In the genomic region with DNA sequence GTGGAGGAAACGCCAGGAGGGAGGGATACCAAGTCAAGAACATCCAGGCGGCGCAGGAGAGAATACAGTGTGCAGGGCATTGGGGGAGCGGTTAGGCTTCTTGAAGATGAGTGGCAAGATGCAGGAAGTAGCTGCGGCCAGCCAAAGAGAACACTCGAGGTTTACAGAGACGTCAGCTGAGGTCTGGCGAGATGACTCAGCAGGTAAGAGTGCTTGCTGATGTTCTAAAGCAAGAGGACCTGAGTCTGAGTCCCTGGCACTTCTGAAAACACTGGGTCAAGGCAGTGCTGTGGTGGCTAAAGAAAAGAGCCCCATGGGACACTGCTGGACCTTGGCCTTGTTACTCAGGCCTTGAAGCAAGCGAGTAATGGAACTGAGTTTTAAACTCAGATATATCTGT, we compare ENCODE assay signal across 12 mouse cellular contexts.
DNase-seq lines count a peak whose midpoint lies in the region; ATAC-seq and TF ChIP-seq lines count a peak whose summit lies in the region.
"Had no signal": no experiment of that assay in that cellular context is flagged by ENCODE, and none has a peak within 500 bp of the region (broad histone marks: within the 10 kb centered on the region; RNA-seq: fewer than 3 reads in every experiment).

No protein-coding gene starts in this region.

- no peak for TF ChIP-seq EP300 in stomach, postnatal 0 days (optimal IDR thresholded peaks at IDR 0.05)

- H3K9me3 ChIP-seq in stomach, postnatal 0 days (ENCODE audit: control insufficient read depth, low read length), result no peaks in the 10 kb centered on the region
- H3K9me3 ChIP-seq: forebrain, embryonic 15.5 days; limb, embryonic 15.5 days had no signal

- no peak overlapping the region for H3K9ac ChIP-seq in stomach, postnatal 0 days (ENCODE audit: low read length)
- H3K9ac ChIP-seq: forebrain, embryonic 15.5 days; limb, embryonic 15.5 days had no signal

- no peak overlapping the region for H3K4me2 ChIP-seq in stomach, postnatal 0 days (replicated peaks; ENCODE audit: low read depth)
- H3K4me2 ChIP-seq: forebrain, embryonic 15.5 days; limb, embryonic 15.5 days had no signal

- no peaks in the 10 kb centered on the region for H3K36me3 ChIP-seq in stomach, postnatal 0 days (ENCODE audit: control insufficient read depth, insufficient read depth, low read length)
- H3K36me3 ChIP-seq: forebrain, embryonic 15.5 days; limb, embryonic 15.5 days had no signal

- no peak overlapping the region for H3K4me3 ChIP-seq in stomach, postnatal 0 days (ENCODE audit: low read depth, low read length)
- H3K4me3 ChIP-seq: forebrain, embryonic 15.5 days; limb, embryonic 15.5 days had no signal

- TF ChIP-seq CTCF in stomach, postnatal 0 days (IDR thresholded peaks at IDR 0.05; ENCODE audit: low read depth), result no peak

- 79% methylated on average over 9 of the region's 9 CpGs for WGBS in stomach, postnatal 0 days

- H3K27me3 ChIP-seq in stomach, postnatal 0 days (ENCODE audit: control insufficient read depth, insufficient read depth, low read length), result no peaks in the 10 kb centered on the region
- H3K27me3 ChIP-seq: forebrain, embryonic 15.5 days; limb, embryonic 15.5 days had no signal

- no peaks in the 10 kb centered on the region for H3K4me1 ChIP-seq in stomach, postnatal 0 days (replicated peaks; ENCODE audit: control insufficient read depth, insufficient read depth)
- H3K4me1 ChIP-seq: forebrain, embryonic 15.5 days had no signal

- H3K27ac ChIP-seq in stomach, postnatal 0 days (replicated peaks), result no peak overlapping the region
- H3K27ac ChIP-seq: forebrain, embryonic 15.5 days; limb, embryonic 15.5 days had no signal

- DNase-seq in CD4-positive helper T cell, adult 2 months (ENCODE audit: low read depth, low spot score), result peak; percentile 91
- DNase-seq in CD8-positive naive resting alpha-beta T cell, adult 2 months (ENCODE audit: low read depth in 2 of 2, low spot score in 2 of 2), result peak; percentile 49 to 68
- peak; percentile 20 for DNase-seq in stomach, postnatal 0 days (ENCODE audit: low spot score)
- DNase-seq in urinary bladder, postnatal 36 days (ENCODE audit: low spot score in 2 of 2), result no peak
- DNase-seq in urinary bladder, postnatal 25 days (ENCODE audit: low spot score), result no peak
- DNase-seq: cerebellum, adult 2 months; gastrocnemius, postnatal 36 days; kidney, adult 2 months had no signal

- peak; percentile 98 for ATAC-seq in inflammation-experienced regulatory T-cells, adult 6 months
- ATAC-seq in stomach, postnatal 0 days (ENCODE audit: low FRiP score, low TSS enrichment), result 0 out of 2 replicates have a peak, but pooled peaks have one; percentile 31
- no peak for ATAC-seq in erythroid progenitor cell, adult 5-6 weeks (replicated peaks; ENCODE audit: low FRiP score, poor library complexity, severe bottlenecking)
- ATAC-seq: forebrain, embryonic 15.5 days had no signal

Comparison
In these comparisons a context has a peak if more than half of its experiments do, and no peak if none do; other contexts are left out.
1. DNase-seq: peak in CD4-positive helper T cell, adult 2 months (single experiment), CD8-positive naive resting alpha-beta T cell, adult 2 months (2 of 2) and stomach, postnatal 0 days (single experiment); none in urinary bladder, postnatal 36 days (0 of 2) and urinary bladder, postnatal 25 days (single experiment).